Mouse (Mus musculus) CD4-positive, CD25-positive, alpha-beta regulatory T cell, adult 9 weeks (primary cell): ENCODE results near the gene Zfp61. TPM values are rescaled to one million over a fixed set of nuclear protein-coding genes. Genes with fewer than 3 reads are reported as not detected.

Experiments used
- polyA plus RNA-seq: library from polyadenylated mRNA; unstranded; fragments of 100-300 nt; shearing (Covaris generic); gene quantifications from one replicate; pipeline ENCODE4 v1.2.1, GENCODE M21; 2017

Zfp61 gene
- polyA plus RNA-seq, result 30.7 TPM

DNA sequence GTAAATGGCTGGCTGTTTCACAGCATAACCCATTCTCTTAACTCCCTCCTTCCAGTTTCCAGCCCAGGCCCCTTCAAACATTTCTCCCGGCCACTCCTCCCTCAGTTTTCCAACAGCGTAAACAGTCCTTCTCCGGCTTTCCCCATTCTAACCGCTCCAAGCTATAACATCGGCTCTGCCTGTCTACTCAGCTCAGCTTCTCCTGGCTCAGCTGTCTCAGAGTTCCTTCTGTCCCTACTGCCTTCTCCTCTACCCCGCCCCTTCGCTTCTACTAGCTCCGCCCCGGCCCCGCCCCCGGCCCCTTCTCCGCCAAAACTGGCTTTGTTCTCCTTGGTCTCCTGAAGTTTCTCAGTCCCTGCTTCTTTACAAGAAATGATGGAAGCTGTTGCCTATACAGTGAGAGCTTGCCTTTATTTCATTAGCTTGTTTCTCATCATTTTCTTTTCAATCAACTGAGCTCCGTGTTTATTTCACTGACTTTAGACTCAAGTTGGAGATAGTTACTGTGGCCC, at the start of gene Zfp61:
Gene Zfp61, minus strand, starts transcription at position 462 of the 512 bp plus-strand sequence.

DNA sequence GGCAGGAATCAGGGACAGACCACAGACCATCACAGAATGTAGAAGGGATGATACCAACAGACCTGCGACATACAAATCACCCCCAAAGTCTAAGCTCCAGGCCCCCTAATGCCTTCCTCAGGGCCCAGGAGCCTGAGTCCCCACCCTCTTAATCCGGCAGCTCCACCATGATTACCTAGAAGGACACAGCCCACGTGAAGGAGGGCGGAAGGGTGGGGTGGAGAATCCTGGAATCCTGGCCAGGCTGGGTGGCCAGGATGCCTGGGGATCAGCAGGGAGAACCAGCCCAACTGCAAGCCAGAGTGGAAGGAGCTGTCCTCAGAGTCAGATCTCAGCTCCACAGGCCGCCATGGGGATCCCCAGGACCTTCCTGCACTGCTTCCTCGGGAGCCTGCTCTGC, 47.9 kb upstream of the Zfp61 start, which contains the start of gene Lypd5:
Gene Lypd5, plus strand, starts transcription at position 301 of the 400 bp plus-strand sequence.

DNA sequence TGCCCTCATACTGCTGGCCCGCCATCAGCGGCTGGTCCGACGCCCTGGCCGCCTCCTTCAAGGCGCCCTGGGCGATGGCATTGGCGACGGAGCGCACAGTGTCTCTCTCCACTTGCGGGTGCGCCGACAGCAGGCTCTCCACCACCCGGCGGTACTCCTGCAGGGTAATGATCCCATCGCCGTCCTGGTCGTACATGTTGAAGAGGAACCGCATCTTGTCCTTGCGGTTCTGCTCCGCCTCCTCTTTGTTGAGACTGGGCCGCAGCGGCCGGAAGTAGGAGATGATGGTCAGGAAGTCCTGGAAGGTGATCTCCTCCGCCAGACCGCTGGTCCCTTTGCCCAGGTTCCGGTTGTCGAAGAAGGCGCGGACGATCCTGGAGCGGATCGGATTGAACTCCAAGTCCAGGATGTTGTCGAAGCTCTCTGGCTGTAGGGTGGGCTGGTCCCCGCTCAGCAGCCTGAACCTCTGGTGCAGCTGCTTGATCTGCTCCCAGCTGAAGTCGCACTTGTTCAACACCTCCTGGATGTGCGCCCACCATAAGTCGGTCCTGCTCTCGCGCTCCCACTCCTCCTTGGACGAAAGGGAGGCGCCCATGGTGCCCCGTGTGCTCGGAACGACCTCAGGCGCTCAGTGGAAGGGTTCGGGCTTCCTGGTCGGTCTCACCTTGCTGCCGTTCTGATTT, 32.4 kb upstream of the Zfp61 start, which contains the start of gene Tescl:
Gene Tescl, minus strand, starts transcription at position 633 of the 683 bp plus-strand sequence.

DNA sequence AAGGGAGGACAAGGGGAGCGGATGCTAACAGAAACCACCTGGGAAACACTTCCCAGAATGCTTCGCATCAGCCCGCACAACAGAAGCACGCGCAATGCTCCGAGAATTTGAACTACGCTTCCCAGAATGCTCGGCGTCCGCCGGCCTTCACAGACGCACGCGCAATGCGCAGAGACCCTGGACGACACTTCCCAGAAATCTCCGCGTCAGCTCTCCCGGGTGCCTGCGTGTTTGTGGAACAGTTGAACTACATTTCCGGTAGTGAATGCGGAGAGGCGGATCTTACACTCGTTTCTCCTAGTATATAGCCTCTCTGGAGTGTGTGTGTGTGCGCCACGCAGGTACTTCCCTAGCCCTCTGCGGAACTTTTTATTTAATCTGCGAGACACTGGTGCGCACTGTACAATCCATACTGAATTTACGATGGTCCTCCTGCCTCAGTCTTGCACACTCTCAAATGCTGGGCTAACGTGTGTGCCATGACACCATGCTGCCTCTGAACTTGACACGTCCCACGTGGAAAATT, 15.6 kb upstream of the Zfp61 start, which contains the start of gene Zfp94:
Gene Zfp94, minus strand, starts transcription at position 100 of the 526 bp plus-strand sequence.

DNA sequence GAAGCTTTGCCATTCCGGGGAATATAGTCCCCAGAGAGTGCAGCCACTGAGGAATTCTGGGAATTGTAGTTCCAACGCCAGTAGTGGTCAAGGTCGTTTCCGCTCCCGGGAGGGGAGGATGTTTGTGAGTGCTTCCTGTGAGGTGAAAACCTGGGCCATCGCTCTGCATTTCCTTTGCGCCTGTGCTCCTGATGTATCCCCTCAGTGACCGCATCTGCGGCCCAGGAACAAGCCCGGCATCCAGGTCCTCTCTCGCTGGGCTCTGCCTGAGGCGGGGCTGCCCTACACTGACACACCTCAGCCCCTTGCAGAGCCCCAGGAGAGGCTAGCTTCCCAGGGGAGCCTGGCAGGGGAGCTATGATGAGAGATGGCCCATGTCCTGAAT, 30.8 kb downstream of the Zfp61 start, which contains the start of gene Zfp93:
Gene Zfp93, plus strand, starts transcription at position 133 of the 385 bp plus-strand sequence.

DNA sequence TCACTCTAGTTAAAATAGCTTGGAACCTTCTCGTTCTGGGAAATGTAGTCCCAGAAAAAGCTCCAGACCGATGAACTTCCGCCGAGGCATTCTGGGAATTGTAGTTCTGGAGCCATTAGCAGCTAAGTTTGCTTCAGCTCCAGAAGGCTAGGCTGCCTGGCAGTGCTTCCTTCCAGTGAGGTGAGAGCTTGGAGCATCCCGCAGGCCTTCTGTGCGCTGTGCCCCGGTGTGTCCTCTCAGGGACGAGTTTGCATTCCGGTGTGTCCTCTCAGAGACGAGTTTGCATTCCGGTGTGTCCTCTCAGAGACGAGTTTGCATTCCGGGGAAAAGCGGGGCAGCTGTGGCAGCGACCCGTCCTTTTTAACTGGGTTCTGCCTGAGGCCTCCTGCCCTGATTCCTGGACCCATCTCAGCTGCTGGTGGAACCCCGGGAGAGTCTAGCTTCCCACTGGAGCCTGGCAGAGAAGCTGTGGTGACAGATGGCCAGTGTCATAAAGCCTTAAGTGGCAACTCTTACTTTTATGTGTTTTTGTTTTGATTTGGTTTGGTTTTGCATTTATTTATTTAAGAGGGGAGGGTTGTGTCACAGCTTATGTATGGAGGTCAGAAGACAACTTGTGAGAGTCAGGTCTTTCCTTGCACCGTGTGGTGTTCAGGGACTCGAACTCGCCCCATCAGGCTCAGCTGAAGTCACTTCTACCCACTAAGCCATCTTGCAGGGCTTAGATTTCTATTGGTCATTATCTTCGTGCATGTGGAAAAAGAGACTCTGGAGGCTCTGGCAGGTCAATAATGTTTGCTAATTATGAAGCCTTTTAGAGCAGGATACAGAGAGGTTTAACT, 46.2 kb downstream of the Zfp61 start, which contains the start of gene Zfp108:
Gene Zfp108, plus strand, starts transcription at position 162 of the 842 bp plus-strand sequence.

Other genes with a start within 250 kb of the Zfp61 start
- 0.05 TPM for gene Vmn1r183, start 248.0 kb downstream of the Zfp61 start, polyA plus RNA-seq
- 42.6 TPM for gene Zfp180, start 219.3 kb downstream of the Zfp61 start, polyA plus RNA-seq
- 1.6 TPM for gene Zfp112, start 188.9 kb downstream of the Zfp61 start, polyA plus RNA-seq
- gene Zfp235, start 167.1 kb downstream of the Zfp61 start, polyA plus RNA-seq, result 21.9 TPM
- gene Zfp114, start 126.2 kb downstream of the Zfp61 start, polyA plus RNA-seq, result 1.2 TPM
- gene Zfp111, start 89.8 kb downstream of the Zfp61 start, polyA plus RNA-seq, result 0.76 TPM
- gene Zfp109, start 63.7 kb downstream of the Zfp61 start, polyA plus RNA-seq, result 6.1 TPM
- gene Zfp108, start 46.4 kb downstream of the Zfp61 start, polyA plus RNA-seq, result 0.91 TPM
- gene Zfp93, start 30.8 kb downstream of the Zfp61 start, polyA plus RNA-seq, result 3.7 TPM
- gene Zfp94, start 15.4 kb upstream of the Zfp61 start, polyA plus RNA-seq, result 14.1 TPM
- gene Tescl, start 32.7 kb upstream of the Zfp61 start, polyA plus RNA-seq, result not detected
- gene Lypd5, start 48.0 kb upstream of the Zfp61 start, polyA plus RNA-seq, result not detected
- gene Kcnn4, start 69.0 kb upstream of the Zfp61 start, polyA plus RNA-seq, result 107 TPM
- gene Smg9, start 98.4 kb upstream of the Zfp61 start, polyA plus RNA-seq, result 74.8 TPM
- 0.55 TPM for gene Irgc1, start 151.1 kb upstream of the Zfp61 start, polyA plus RNA-seq
- 1.9 TPM for gene Plaur, start 161.3 kb upstream of the Zfp61 start, polyA plus RNA-seq
- not detected for gene Cadm4, start 180.8 kb upstream of the Zfp61 start, polyA plus RNA-seq
- 0.63 TPM for gene Zfp428, start 205.8 kb upstream of the Zfp61 start, polyA plus RNA-seq
- gene AC161166.1, start 211.2 kb upstream of the Zfp61 start, polyA plus RNA-seq, result not detected
- 0.67 TPM for gene Irgq, start 229.5 kb upstream of the Zfp61 start, polyA plus RNA-seq
- gene Pinlyp, start 244.9 kb upstream of the Zfp61 start, polyA plus RNA-seq, result not detected
- gene Xrcc1, start 245.1 kb upstream of the Zfp61 start, polyA plus RNA-seq, result 71.9 TPM